Mouse (Mus musculus) MEL (cell line): ENCODE results near the gene Ncaph2. TPM values are rescaled to one million over a fixed set of nuclear protein-coding genes. Genes with fewer than 3 reads are reported as not detected.
A peak's percentile ranks its signal among the peaks of the same experiment; 100 is the strongest.

Experiments
- DNase-seq: peaks from one replicate; pipeline ENCODE4 v3.0.0; 2011; ENCODE audit warnings: low read depth, low spot score
- H3K27ac ChIP-seq: 2 replicates; pipeline ENCODE4 v1.5.1; 2012; ENCODE audit warnings: low read depth, mild to moderate bottlenecking, control low read depth, low read length, moderate library complexity; ENCODE audit not compliant: control insufficient read depth
- H3K27me3 ChIP-seq, 2 experiments: fragments of 150-350 bp in 1 of 2; sonication (generic) in 1 of 2; 2 replicates each; pipeline ENCODE4 v1.6.1; 2012; ENCODE audit warnings: low read length in 2 of 2, mild to moderate bottlenecking in 2 of 2, improper control_type of control experiment in 1 of 2, moderate library complexity in 1 of 2; ENCODE audit not compliant: insufficient read depth in 2 of 2, control insufficient read depth in 1 of 2
- H3K36me3 ChIP-seq, 2 experiments: 2 replicates each; pipeline ENCODE4 v1.6.1; 2012 to 2014; ENCODE audit warnings: low read length in 2 of 2, improper control_type of control experiment in 1 of 2, inconsistent platforms in 1 of 2, mild to moderate bottlenecking in 1 of 2; ENCODE audit not compliant: insufficient read depth in 2 of 2, control insufficient read depth in 1 of 2
- H3K4me1 ChIP-seq, 2 experiments: fragments of 150-350 bp in 1 of 2; sonication (generic) in 1 of 2; 2 replicates each; pipeline ENCODE4 v1.6.1; 2012; ENCODE audit warnings: low read length in 2 of 2, improper control_type of control experiment in 1 of 2, mild to moderate bottlenecking in 1 of 2; ENCODE audit not compliant: insufficient read depth in 2 of 2, control insufficient read depth in 1 of 2
- H3K4me3 ChIP-seq, 2 experiments: fragments of 150-350 bp in 1 of 2; sonication (generic) in 1 of 2; 2 replicates each; pipeline ENCODE4 v1.5.1; 2012; ENCODE audit warnings: low read depth in 2 of 2, low read length in 2 of 2, mild to moderate bottlenecking in 2 of 2, moderate library complexity in 2 of 2, control low read depth in 1 of 2, improper control_type of control experiment in 1 of 2; ENCODE audit not compliant: control insufficient read depth in 1 of 2, insufficient read depth in 1 of 2
- H3K79me2 ChIP-seq: 2 replicates; pipeline ENCODE4 v1.6.1; 2012; ENCODE audit warnings: mild to moderate bottlenecking, low read length, moderate library complexity; ENCODE audit not compliant: control insufficient read depth, poor library complexity, insufficient read depth
- H3K9ac ChIP-seq: 2 replicates; pipeline ENCODE4 v1.6.1; 2012; ENCODE audit warnings: low read depth, mild to moderate bottlenecking, control low read depth, low read length, moderate library complexity; ENCODE audit not compliant: control insufficient read depth, poor library complexity, severe bottlenecking
- H3K9me3 ChIP-seq: fragments of 150-350 bp; sonication (generic); replicated peaks from 2 replicates; pipeline ENCODE4 v1.6.1; 2012; ENCODE audit warnings: mild to moderate bottlenecking, low read length, improper control_type of control experiment, moderate library complexity; ENCODE audit not compliant: insufficient read depth
- BHLHE40 ChIP-seq: IDR thresholded peaks from 2 replicates; pipeline ENCODE4 v1.6.1; 2012; ENCODE audit warnings: low read depth, mild to moderate bottlenecking, inconsistent platforms, low read length, improper control_type of control experiment, borderline replicate concordance
- CHD1 ChIP-seq: IDR thresholded peaks from 2 replicates; pipeline ENCODE4 v1.6.1; 2012; ENCODE audit warnings: low read depth, mild to moderate bottlenecking, inconsistent platforms, low read length, improper control_type of control experiment
- CTCF ChIP-seq, 3 experiments: IDR thresholded peaks in 2 of 3; conservative IDR thresholded peaks in 1 of 3; 2 replicates each; pipeline ENCODE4 v1.5.1; 2011 to 2012; ENCODE audit warnings: low read length in 3 of 3, low read depth in 2 of 3, mild to moderate bottlenecking in 2 of 3, improper control_type of control experiment in 1 of 3, inconsistent platforms in 1 of 3, mixed read lengths in 1 of 3, moderate library complexity in 1 of 3; ENCODE audit not compliant: control insufficient read depth in 1 of 3, insufficient read depth in 1 of 3, poor library complexity in 1 of 3, severe bottlenecking in 1 of 3
- E2F4 ChIP-seq: IDR thresholded peaks from 2 replicates; pipeline ENCODE4 v1.6.1; 2011; ENCODE audit warnings: low read depth, low read length, improper control_type of control experiment, borderline replicate concordance
- ELF1 ChIP-seq: IDR thresholded peaks from 2 replicates; pipeline ENCODE4 v1.6.1; 2014; ENCODE audit warnings: low read depth, mild to moderate bottlenecking, inconsistent platforms, low read length, improper control_type of control experiment, moderate library complexity
- EP300 ChIP-seq, 2 experiments: IDR thresholded peaks; 2 replicates each; pipeline ENCODE4 v1.6.1; 2011; ENCODE audit warnings: improper control_type of control experiment in 2 of 2, low read length in 2 of 2, low read depth in 1 of 2, mild to moderate bottlenecking in 1 of 2
- ETS1 ChIP-seq: IDR thresholded peaks from 2 replicates; pipeline ENCODE4 v1.6.1; 2012; ENCODE audit warnings: low read depth, mild to moderate bottlenecking, inconsistent platforms, low read length, improper control_type of control experiment, moderate library complexity
- GABPA ChIP-seq: IDR thresholded peaks from 2 replicates; pipeline ENCODE4 v1.6.1; 2012; ENCODE audit warnings: low read depth, mild to moderate bottlenecking, inconsistent platforms, low read length, improper control_type of control experiment, moderate library complexity
- GATA1 ChIP-seq: IDR thresholded peaks from 2 replicates; pipeline ENCODE4 v1.6.1; 2011; ENCODE audit warnings: low read depth, low read length, improper control_type of control experiment
- HCFC1 ChIP-seq: IDR thresholded peaks from 2 replicates; pipeline ENCODE4 v1.6.1; 2012; ENCODE audit warnings: low read depth, mild to moderate bottlenecking, inconsistent platforms, low read length, improper control_type of control experiment, moderate library complexity
- JUND ChIP-seq: IDR thresholded peaks from 2 replicates; pipeline ENCODE4 v1.6.1; 2011; ENCODE audit warnings: low read depth, mild to moderate bottlenecking, improper control_type of control experiment, low read length
- KAT2A ChIP-seq: conservative IDR thresholded peaks from 2 replicates; pipeline ENCODE4 v1.6.1; 2012; ENCODE audit warnings: low read depth, low read length, improper control_type of control experiment, inconsistent platforms
- MAFK ChIP-seq: IDR thresholded peaks from 2 replicates; pipeline ENCODE4 v1.6.1; 2011; ENCODE audit warnings: low read depth, mild to moderate bottlenecking, low read length, improper control_type of control experiment, borderline replicate concordance
- MAX ChIP-seq: IDR thresholded peaks from 2 replicates; pipeline ENCODE4 v1.6.1; 2011; ENCODE audit warnings: low read length, improper control_type of control experiment
- MEF2A ChIP-seq: IDR thresholded peaks from 2 replicates; pipeline ENCODE4 v1.6.1; 2014; ENCODE audit warnings: low read depth, mild to moderate bottlenecking, inconsistent platforms, low read length, improper control_type of control experiment; ENCODE audit not compliant: poor library complexity, insufficient replicate concordance, severe bottlenecking; ENCODE audit errors: extremely low read depth
- MXI1 ChIP-seq: IDR thresholded peaks from 2 replicates; pipeline ENCODE4 v1.6.1; 2011; ENCODE audit warnings: mild to moderate bottlenecking, low read depth, low read length, improper control_type of control experiment
- MYB ChIP-seq: IDR thresholded peaks from 2 replicates; pipeline ENCODE4 v1.6.1; 2011; ENCODE audit warnings: mild to moderate bottlenecking, low read depth, low read length, improper control_type of control experiment
- MYC ChIP-seq: IDR thresholded peaks from 2 replicates; pipeline ENCODE4 v1.6.1; 2011; ENCODE audit warnings: low read depth, mild to moderate bottlenecking, low read length, improper control_type of control experiment, moderate library complexity
- NELFE ChIP-seq: IDR thresholded peaks from 2 replicates; pipeline ENCODE4 v1.6.1; 2011; ENCODE audit warnings: low read depth, low read length, improper control_type of control experiment
- NRF1 ChIP-seq: IDR thresholded peaks from 2 replicates; pipeline ENCODE4 v1.6.1; 2014; ENCODE audit warnings: low read depth, mild to moderate bottlenecking, inconsistent platforms, low read length, improper control_type of control experiment, moderate library complexity; ENCODE audit not compliant: poor library complexity, insufficient read depth, severe bottlenecking
- POLR2A ChIP-seq, 2 experiments: IDR thresholded peaks; 2 replicates each; pipeline ENCODE4 v1.6.1; 2011 to 2012; ENCODE audit warnings: low read length in 2 of 2, mild to moderate bottlenecking in 2 of 2, control low read depth in 1 of 2, improper control_type of control experiment in 1 of 2, low read depth in 1 of 2, moderate library complexity in 1 of 2; ENCODE audit not compliant: control insufficient read depth in 1 of 2, insufficient read depth in 1 of 2, poor library complexity in 1 of 2
- POLR2AphosphoS2 ChIP-seq: IDR thresholded peaks from 2 replicates; pipeline ENCODE4 v1.6.1; 2011; ENCODE audit warnings: low read length, improper control_type of control experiment
- POLR2AphosphoS5 ChIP-seq: IDR thresholded peaks from 2 replicates; pipeline ENCODE4 v1.6.1; 2012; ENCODE audit warnings: low read depth, borderline replicate concordance, mild to moderate bottlenecking, inconsistent platforms, low read length, moderate library complexity, mixed read lengths
- RAD21 ChIP-seq: IDR thresholded peaks from 2 replicates; pipeline ENCODE4 v1.6.1; 2011; ENCODE audit warnings: mild to moderate bottlenecking, low read depth, low read length, improper control_type of control experiment
- RCOR1 ChIP-seq: IDR thresholded peaks from 2 replicates; pipeline ENCODE4 v1.6.1; 2012; ENCODE audit warnings: low read depth, mild to moderate bottlenecking, inconsistent platforms, low read length, improper control_type of control experiment
- SIN3A ChIP-seq: IDR thresholded peaks from 2 replicates; pipeline ENCODE4 v1.6.1; 2012; ENCODE audit warnings: low read length, improper control_type of control experiment, inconsistent platforms
- SMC3 ChIP-seq: IDR thresholded peaks from 2 replicates; pipeline ENCODE4 v1.6.1; 2011; ENCODE audit warnings: low read depth, low read length, improper control_type of control experiment
- TAL1 ChIP-seq: IDR thresholded peaks from 2 replicates; pipeline ENCODE4 v1.6.1; 2012; ENCODE audit warnings: mild to moderate bottlenecking, inconsistent platforms, low read length, moderate library complexity, mixed read lengths
- TBP ChIP-seq: IDR thresholded peaks from 2 replicates; pipeline ENCODE4 v1.8.0; 2011; ENCODE audit warnings: low read depth, low read length, improper control_type of control experiment
- TCF12 ChIP-seq: IDR thresholded peaks from 2 replicates; pipeline ENCODE4 v1.6.1; 2014; ENCODE audit warnings: low read depth, mild to moderate bottlenecking, inconsistent platforms, low read length, improper control_type of control experiment, moderate library complexity
- UBTF ChIP-seq: IDR thresholded peaks from 2 replicates; pipeline ENCODE4 v1.6.1; 2012; ENCODE audit warnings: low read depth, mild to moderate bottlenecking, inconsistent platforms, low read length, improper control_type of control experiment, moderate library complexity, borderline replicate concordance; ENCODE audit not compliant: insufficient read depth
- USF1 ChIP-seq: IDR thresholded peaks from 2 replicates; pipeline ENCODE4 v1.6.1; 2014; ENCODE audit warnings: low read depth, mild to moderate bottlenecking, inconsistent platforms, low read length, improper control_type of control experiment, moderate library complexity
- USF2 ChIP-seq, 2 experiments: IDR thresholded peaks; 2 replicates each; pipeline ENCODE4 v1.6.1; 2011 to 2012; ENCODE audit warnings: improper control_type of control experiment in 2 of 2, low read length in 2 of 2, borderline replicate concordance in 1 of 2, inconsistent platforms in 1 of 2, low read depth in 1 of 2, mild to moderate bottlenecking in 1 of 2; ENCODE audit not compliant: insufficient read depth in 1 of 2
- ZC3H11A ChIP-seq: IDR thresholded peaks from 2 replicates; pipeline ENCODE4 v1.6.1; 2012; ENCODE audit warnings: low read depth, mild to moderate bottlenecking, inconsistent platforms, low read length, improper control_type of control experiment
- ZKSCAN1 ChIP-seq: IDR thresholded peaks from 2 replicates; pipeline ENCODE4 v1.6.1; 2012; ENCODE audit warnings: low read depth, mild to moderate bottlenecking, inconsistent platforms, low read length, improper control_type of control experiment, moderate library complexity
- ZMIZ1 ChIP-seq: IDR thresholded peaks from 2 replicates; pipeline ENCODE4 v1.6.1; 2012; ENCODE audit warnings: low read depth, mild to moderate bottlenecking, inconsistent platforms, low read length, improper control_type of control experiment, moderate library complexity
- ZNF384 ChIP-seq: IDR thresholded peaks from 2 replicates; pipeline ENCODE4 v1.6.1; 2012; ENCODE audit warnings: low read depth, mild to moderate bottlenecking, inconsistent platforms, low read length, improper control_type of control experiment
- polyA plus RNA-seq, 2 experiments: library from polyadenylated mRNA; stranded (reverse) in 1 of 2; unstranded in 1 of 2; fragments of >175 nt in 1 of 2; fragments of >200 nt in 1 of 2; gene quantifications; 2 replicates each; pipeline versions ENCODE4 v1.2.1 to v1.2.4; 2012; ENCODE audit warnings: low replicate concordance in 2 of 2, low read depth in 1 of 2; ENCODE audit not compliant: insufficient read length in 2 of 2, insufficient read depth in 1 of 2, missing spikeins in 1 of 2
- total RNA-seq: library from RNA; depleted of rRNA; stranded (reverse); fragments of 300-350 nt; gene quantifications from 2 replicates; pipeline ENCODE4 v1.2.3, GENCODE M21; 2012

The Ncaph2 gene
- total and polyA plus RNA-seq, 3 experiments = 137 to 165 (median 160) TPM

DNA sequence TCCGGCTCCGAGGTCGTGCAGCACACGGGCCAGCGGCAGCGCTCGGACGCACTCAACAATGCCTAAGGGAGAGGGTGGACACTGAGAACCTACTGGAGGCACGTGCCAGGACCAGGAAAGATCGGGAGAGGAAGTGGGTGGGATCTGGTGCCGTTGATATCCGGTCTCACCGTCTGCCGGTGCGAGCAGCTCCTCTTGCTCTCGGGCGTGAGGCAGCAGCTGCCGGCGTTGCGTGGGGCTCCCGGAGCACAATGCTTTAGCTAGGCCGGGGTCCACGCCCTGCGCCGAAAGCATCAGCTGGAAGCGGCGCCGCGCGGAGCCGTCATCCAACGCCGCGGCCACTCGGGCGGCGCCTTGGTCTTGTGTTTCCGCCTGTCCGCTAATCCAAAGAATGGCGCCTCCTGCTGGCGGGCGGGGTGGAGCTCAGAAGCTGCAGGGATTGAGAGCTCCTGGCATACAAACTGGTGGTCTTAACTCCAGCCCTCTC, 18.3 kb downstream of the Ncaph2 start, which contains the start of gene Sco2:
TSS of gene Sco2 (minus strand) at position 85 of the 487 bp plus-strand sequence.
- no peaks in the 10 kb centered on the region for H3K9me3 ChIP-seq
- H3K79me2 ChIP-seq = peaks cover 20% of the 10 kb centered on the region
- peak within 1 kb of the TSS; percentile 90 for H3K9ac ChIP-seq
- H3K4me1 ChIP-seq = 0 out of 4 replicates have a peak, but pooled peaks cover 0 to 3% of the 10 kb centered on the region in 2 experiments
- peaks cover 3 to 5% of the 10 kb centered on the region in 2 experiments; a peak in 3 of 4 replicates for H3K36me3 ChIP-seq
- DNase-seq = peak; percentile 93
- no peaks in the 10 kb centered on the region for H3K27me3 ChIP-seq
- peak within 1 kb of the TSS; percentile 80 for H3K27ac ChIP-seq
- H3K4me3 ChIP-seq = peak within 1 kb of the TSS; percentile 63 to 76
- peak; percentile 75 for TF ChIP-seq USF1
- TF ChIP-seq ZMIZ1 = no peak
- TF ChIP-seq JUND = no peak
- peak; percentile 61 for TF ChIP-seq TBP
- peak; percentile 76 to 96 (median 84) for TF ChIP-seq CTCF (IDR thresholded peaks at IDR 0.05 in 2 of 3, conservative IDR thresholded peaks at IDR 0.05 in 1 of 3; ENCODE audit: control insufficient read depth in 1 of 3, insufficient read depth in 1 of 3, low read depth in 2 of 3, low read length in 3 of 3, poor library complexity in 1 of 3, severe bottlenecking in 1 of 3)
- peak; percentile 58 for TF ChIP-seq SMC3
- peak; percentile 71 for TF ChIP-seq HCFC1
- TF ChIP-seq EP300 (IDR thresholded peaks at IDR 0.05; ENCODE audit: low read depth in 1 of 2, low read length in 2 of 2) = 0 out of 4 replicates have a peak, but pooled peaks of 1 of the 2 experiments have one; percentile 10
- TF ChIP-seq NELFE = peak; percentile 81
- TF ChIP-seq CHD1 = no peak
- no peak for TF ChIP-seq GATA1
- TF ChIP-seq RAD21 = peak; percentile 20
- no peak; the same call in none of the 2 replicates for TF ChIP-seq MXI1
- TF ChIP-seq MYB = no peak
- peak; percentile 91 for TF ChIP-seq POLR2A (IDR thresholded peaks at IDR 0.05; ENCODE audit: control insufficient read depth in 1 of 2, insufficient read depth in 1 of 2, low read depth in 1 of 2, low read length in 2 of 2, poor library complexity in 1 of 2)
- no peak for TF ChIP-seq UBTF
- no peak for TF ChIP-seq TAL1
- TF ChIP-seq ZC3H11A = peak; percentile 33; the same call in 1 of the 2 replicates
- TF ChIP-seq ELF1 = peak; percentile 72
- TF ChIP-seq TCF12 = no peak
- TF ChIP-seq RCOR1 = no peak
- no peak for TF ChIP-seq NRF1
- no peak for TF ChIP-seq MAFK
- TF ChIP-seq E2F4 = no peak
- TF ChIP-seq ZNF384 = 0 out of 2 replicates have a peak, but pooled peaks have one; percentile 9
- no peak for TF ChIP-seq GABPA
- TF ChIP-seq MEF2A = no peak
- TF ChIP-seq MYC = peak; percentile 94
- peak; percentile 88 for TF ChIP-seq SIN3A
- no peak for TF ChIP-seq USF2 (IDR thresholded peaks at IDR 0.05; ENCODE audit: borderline replicate concordance in 1 of 2, insufficient read depth in 1 of 2, low read depth in 1 of 2, low read length in 2 of 2)
- no peak for TF ChIP-seq POLR2AphosphoS2
- TF ChIP-seq ZKSCAN1 = no peak
- TF ChIP-seq MAX = peak; percentile 96
- TF ChIP-seq POLR2AphosphoS5 = peak; percentile 75; the same call in 1 of the 2 replicates
- TF ChIP-seq KAT2A = no peak
- TF ChIP-seq ETS1 = 0 out of 2 replicates have a peak, but pooled peaks have one; percentile 32
- TF ChIP-seq BHLHE40 = peak; percentile 95
